Comparison of ENCODE assay signal across 9 mouse cellular contexts in genomic region chr17:72797867-72798266, GRCm38 (mm10). TPM values are rescaled to one million over a fixed set of nuclear protein-coding genes. Genes with fewer than 3 reads are reported as not detected.
A peak's percentile ranks its signal among the peaks of the same experiment; 100 is the strongest.
DNase-seq lines count a peak whose midpoint lies in the region; ATAC-seq and TF ChIP-seq lines count a peak whose summit lies in the region.
"Had no signal": no experiment of that assay in that cellular context is flagged by ENCODE, and none has a peak within 500 bp of the region (broad histone marks: within the 10 kb centered on the region; RNA-seq: fewer than 3 reads in every experiment).

No protein-coding gene starts in this region.

- WGBS in hindbrain, embryonic 10.5 days, result 24% methylated on average over 2 of the region's 2 CpGs
- WGBS in hindbrain, embryonic 12.5 days, result 35% methylated on average over 2 of the region's 2 CpGs
- 25% methylated on average over 2 of the region's 2 CpGs for WGBS in forebrain, postnatal 0 days
- 25% methylated on average over 2 of the region's 2 CpGs for WGBS in midbrain, embryonic 16.5 days

- H3K36me3 ChIP-seq in hindbrain, embryonic 10.5 days, result no peaks in the 10 kb centered on the region
- no peaks in the 10 kb centered on the region for H3K36me3 ChIP-seq in hindbrain, embryonic 12.5 days
- H3K36me3 ChIP-seq in E14TG2a.4 (ENCODE audit: insufficient read depth, low read length), result no peaks in the 10 kb centered on the region
- no peaks in the 10 kb centered on the region for H3K36me3 ChIP-seq in forebrain, postnatal 0 days (ENCODE audit: insufficient read depth)
- H3K36me3 ChIP-seq in midbrain, embryonic 16.5 days (ENCODE audit: control insufficient read depth, insufficient read depth, low read length), result no peaks in the 10 kb centered on the region
- H3K36me3 ChIP-seq: embryonic facial prominence, embryonic 13.5 days had no signal

- peak; percentile 80 for TF ChIP-seq CTCF in E14TG2a.4 (conservative IDR thresholded peaks at IDR 0.05; ENCODE audit: low read length)
- TF ChIP-seq CTCF in forebrain, postnatal 0 days (IDR thresholded peaks at IDR 0.05; ENCODE audit: low read depth), result peak; percentile 84

- no peaks in the 10 kb centered on the region for H3K9me3 ChIP-seq in hindbrain, embryonic 10.5 days
- H3K9me3 ChIP-seq in hindbrain, embryonic 12.5 days (replicated peaks), result no peaks in the 10 kb centered on the region
- no peaks in the 10 kb centered on the region for H3K9me3 ChIP-seq in E14TG2a.4 (ENCODE audit: low read length)
- H3K9me3 ChIP-seq in forebrain, postnatal 0 days (ENCODE audit: low read length), result no peaks in the 10 kb centered on the region
- H3K9me3 ChIP-seq in midbrain, embryonic 16.5 days (replicated peaks; ENCODE audit: control insufficient read depth, low read length, poor library complexity, severe bottlenecking), result no peaks in the 10 kb centered on the region
- H3K9me3 ChIP-seq: embryonic facial prominence, embryonic 13.5 days had no signal

- H3K4me3 ChIP-seq in hindbrain, embryonic 10.5 days, result no peak overlapping the region
- no peak overlapping the region for H3K4me3 ChIP-seq in hindbrain, embryonic 12.5 days
- H3K4me3 ChIP-seq in E14TG2a.4 (replicated peaks; ENCODE audit: low read length), result no peak overlapping the region
- no peak overlapping the region for H3K4me3 ChIP-seq in forebrain, postnatal 0 days (ENCODE audit: low read depth, low read length)
- H3K4me3 ChIP-seq in midbrain, embryonic 16.5 days (ENCODE audit: low read depth, low read length), result no peak overlapping the region
- H3K4me3 ChIP-seq: embryonic facial prominence, embryonic 13.5 days had no signal

- no peak overlapping the region for H3K9ac ChIP-seq in hindbrain, embryonic 12.5 days
- H3K9ac ChIP-seq in forebrain, postnatal 0 days, result no peak overlapping the region
- no peak overlapping the region for H3K9ac ChIP-seq in midbrain, embryonic 16.5 days (ENCODE audit: low read depth, low read length)
- H3K9ac ChIP-seq: embryonic facial prominence, embryonic 13.5 days had no signal

- no peak for ATAC-seq in hindbrain, embryonic 12.5 days (ENCODE audit: low FRiP score)
- ATAC-seq in forebrain, postnatal 0 days, result peak; percentile 56; the same call in 1 of the 2 replicates
- ATAC-seq in midbrain, embryonic 16.5 days, result peak; percentile 62; the same call in 1 of the 2 replicates

- peak; percentile 22 for DNase-seq in hindbrain, embryonic 10.5 days (ENCODE audit: low spot score)
- peak; percentile 18 for DNase-seq in brain, embryonic 18.5 days (ENCODE audit: low read depth, low spot score)
- peak; percentile 77 for DNase-seq in forebrain, postnatal 0 days
- DNase-seq in kidney, postnatal 10 days, result peak; percentile 32
- DNase-seq in frontal cortex, postnatal 25 days (ENCODE audit: low spot score in 2 of 2), result no peak

- H3K4me2 ChIP-seq in hindbrain, embryonic 12.5 days (replicated peaks), result no peak overlapping the region
- no peak overlapping the region for H3K4me2 ChIP-seq in forebrain, postnatal 0 days (ENCODE audit: low read depth)
- no peak overlapping the region for H3K4me2 ChIP-seq in midbrain, embryonic 16.5 days (ENCODE audit: low read length)
- H3K4me2 ChIP-seq: embryonic facial prominence, embryonic 13.5 days had no signal

- H3K27me3 ChIP-seq in hindbrain, embryonic 10.5 days (ENCODE audit: insufficient read depth, poor library complexity, severe bottlenecking), result no peaks in the 10 kb centered on the region
- no peaks in the 10 kb centered on the region for H3K27me3 ChIP-seq in hindbrain, embryonic 12.5 days
- H3K27me3 ChIP-seq in E14TG2a.4 (ENCODE audit: insufficient read depth, low read length), result no peaks in the 10 kb centered on the region
- no peaks in the 10 kb centered on the region for H3K27me3 ChIP-seq in forebrain, postnatal 0 days (ENCODE audit: insufficient read depth, low read length)
- no peaks in the 10 kb centered on the region for H3K27me3 ChIP-seq in midbrain, embryonic 16.5 days (ENCODE audit: control insufficient read depth, insufficient read depth, low read depth, low read length)
- H3K27me3 ChIP-seq: embryonic facial prominence, embryonic 13.5 days had no signal

- H3K4me1 ChIP-seq in hindbrain, embryonic 10.5 days (replicated peaks), result no peaks in the 10 kb centered on the region
- H3K4me1 ChIP-seq in hindbrain, embryonic 12.5 days, result no peaks in the 10 kb centered on the region
- no peaks in the 10 kb centered on the region for H3K4me1 ChIP-seq in E14TG2a.4 (replicated peaks; ENCODE audit: low read depth, low read length)
- H3K4me1 ChIP-seq in forebrain, postnatal 0 days (ENCODE audit: insufficient read depth), result no peaks in the 10 kb centered on the region
- H3K4me1 ChIP-seq in midbrain, embryonic 16.5 days (ENCODE audit: control insufficient read depth, insufficient read depth, low read length), result no peaks in the 10 kb centered on the region
- H3K4me1 ChIP-seq: embryonic facial prominence, embryonic 13.5 days had no signal

- no peak overlapping the region for H3K27ac ChIP-seq in hindbrain, embryonic 10.5 days
- no peak overlapping the region for H3K27ac ChIP-seq in hindbrain, embryonic 12.5 days
- no peak overlapping the region for H3K27ac ChIP-seq in forebrain, postnatal 0 days (ENCODE audit: low read depth, low read length)
- no peak overlapping the region for H3K27ac ChIP-seq in midbrain, embryonic 16.5 days (ENCODE audit: low read length)
- H3K27ac ChIP-seq: embryonic facial prominence, embryonic 13.5 days had no signal

RNA-seq across cellular contexts. Expression of gene Ypel5, which starts 38.4 kb away (rescaled TPM):
- 34.2 and 49.1 TPM in 2 replicates for polyA plus RNA-seq in hindbrain, embryonic 10.5 days (2016; fragmentation: Nextera tagmentation; extraction: Ambion mirVana)
- polyA plus RNA-seq in hindbrain, embryonic 12.5 days (2016; fragmentation: Nextera tagmentation; extraction: Ambion mirVana), result 80.7 and 88.9 TPM in 2 replicates
- total RNA-seq in forebrain, postnatal 0 days (2014; rRNA removed), result 73.5 and 77.5 TPM in 2 replicates
- 124 and 128 TPM in 2 replicates for polyA plus RNA-seq in forebrain, postnatal 0 days (2015; fragmentation: Nextera tagmentation; extraction: Ambion mirVana)
- 114 and 116 TPM in 2 replicates for polyA plus RNA-seq in midbrain, embryonic 16.5 days (2015; fragmentation: Nextera tagmentation; extraction: Ambion mirVana)

Comparison
In these comparisons a context has a peak if more than half of its experiments do, and no peak if none do; other contexts are left out.
1. DNase-seq: peak in hindbrain, embryonic 10.5 days (single experiment), brain, embryonic 18.5 days (single experiment), forebrain, postnatal 0 days (single experiment) and kidney, postnatal 10 days (single experiment); none in frontal cortex, postnatal 25 days (0 of 2).